Mouse (Mus musculus): ENCODE measurements at regions not wholly inside any gene's neighbourhood (a gene's known extent, or its start where the extent isn't known, plus 50 kb on each side); places are given as distances from the start of the nearest gene placed in this dataset.

DNA sequence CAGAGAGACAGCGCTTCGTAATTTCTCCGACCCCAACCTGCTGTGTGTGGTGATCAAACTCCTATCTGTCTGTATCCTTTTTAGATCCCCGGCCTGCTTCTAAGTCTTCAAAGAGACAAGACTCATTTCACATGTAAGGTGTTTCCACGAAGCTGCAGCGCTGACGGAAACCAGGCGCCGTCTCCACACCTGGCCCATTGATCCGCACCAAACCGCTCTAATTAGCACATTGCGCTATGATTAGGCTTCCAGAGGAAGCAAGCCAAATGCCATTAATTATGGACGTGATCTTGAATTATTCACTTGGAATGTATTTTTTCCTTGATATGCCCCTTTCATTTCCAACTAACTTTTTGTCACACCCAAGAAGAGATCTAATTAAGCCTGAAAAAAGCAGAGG, 215.2 kb upstream of the Mocs1 start:
- DNase-seq (ENCODE audit: low spot score in 2 of 2), result no peak

DNA sequence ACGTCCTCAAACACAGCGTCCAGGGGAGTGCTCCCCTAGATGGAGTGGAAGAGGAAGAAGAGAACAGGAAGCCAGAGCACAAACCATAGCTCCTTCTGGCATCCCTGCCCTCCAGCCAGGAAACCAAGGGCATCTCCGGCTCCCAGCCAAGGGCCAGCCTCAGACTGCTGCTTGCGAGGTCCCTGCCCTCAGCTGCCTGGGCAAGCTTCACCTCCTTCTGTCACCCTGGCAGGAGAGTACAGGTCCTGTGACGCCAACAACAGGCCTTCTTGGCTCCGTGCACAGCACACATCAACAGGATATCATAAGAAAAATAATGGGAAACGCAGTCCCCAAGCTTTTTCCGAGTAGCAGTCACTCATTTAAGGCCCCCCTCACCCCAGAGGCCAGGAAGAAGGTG, 212.9 kb upstream of the Mocs1 start:
- no peak for DNase-seq (ENCODE audit: low spot score in 2 of 2)

DNA sequence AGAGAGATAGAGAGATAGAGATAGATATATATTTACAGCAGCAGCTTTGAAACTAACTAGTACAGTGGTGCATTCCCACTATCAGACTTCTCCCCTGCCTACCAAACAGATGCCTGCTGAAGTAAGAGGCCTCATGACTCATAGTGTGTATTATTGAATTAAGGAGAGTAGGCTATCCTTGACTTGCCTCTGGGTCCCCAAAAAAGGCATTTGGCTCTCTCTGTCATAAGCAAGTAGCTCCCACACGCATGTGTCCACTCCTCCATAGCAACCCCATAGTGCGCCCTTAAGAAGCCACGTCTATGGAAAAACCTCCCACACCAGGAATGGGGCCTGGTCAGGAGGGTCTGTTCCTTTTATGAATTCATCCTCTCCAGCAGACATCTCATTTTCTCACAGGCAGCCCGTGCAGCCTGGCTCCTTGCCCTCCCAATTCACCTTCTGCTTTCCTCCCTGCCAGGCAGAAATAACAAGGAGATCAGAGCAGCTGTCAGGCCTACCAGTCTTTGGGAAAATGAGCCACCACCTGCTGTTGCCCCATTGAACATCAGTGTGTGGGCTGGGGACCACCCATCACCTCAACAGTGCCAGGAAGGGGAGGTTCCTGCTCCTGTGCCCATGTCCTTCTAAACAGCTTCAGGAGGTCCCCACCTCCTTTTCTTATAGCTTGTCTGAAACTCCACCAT, 208.5 kb upstream of the Mocs1 start:
- peak; percentile 64 to 78 for DNase-seq (ENCODE audit: low spot score in 2 of 2)

DNA sequence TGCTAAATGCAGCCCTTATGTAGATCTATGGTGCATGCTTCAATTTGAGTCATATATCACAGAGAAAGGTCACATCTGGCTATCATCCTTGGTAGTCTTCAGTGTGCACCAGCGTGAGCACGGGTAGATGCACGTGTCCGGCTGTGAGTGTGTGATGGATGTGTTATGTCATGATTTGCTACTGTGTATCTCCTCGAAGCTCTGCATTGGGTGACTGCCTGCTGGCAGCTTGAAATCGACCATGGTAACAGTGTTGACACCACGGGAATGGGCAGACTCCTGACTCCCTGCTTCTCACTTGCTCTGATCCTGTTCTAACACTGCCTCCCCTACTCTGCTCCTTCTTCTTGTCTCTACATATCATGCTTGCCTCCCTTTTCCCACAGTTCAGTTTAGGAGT, 204.9 kb upstream of the Mocs1 start:
- DNase-seq (ENCODE audit: low spot score in 2 of 2), result no peak

DNA sequence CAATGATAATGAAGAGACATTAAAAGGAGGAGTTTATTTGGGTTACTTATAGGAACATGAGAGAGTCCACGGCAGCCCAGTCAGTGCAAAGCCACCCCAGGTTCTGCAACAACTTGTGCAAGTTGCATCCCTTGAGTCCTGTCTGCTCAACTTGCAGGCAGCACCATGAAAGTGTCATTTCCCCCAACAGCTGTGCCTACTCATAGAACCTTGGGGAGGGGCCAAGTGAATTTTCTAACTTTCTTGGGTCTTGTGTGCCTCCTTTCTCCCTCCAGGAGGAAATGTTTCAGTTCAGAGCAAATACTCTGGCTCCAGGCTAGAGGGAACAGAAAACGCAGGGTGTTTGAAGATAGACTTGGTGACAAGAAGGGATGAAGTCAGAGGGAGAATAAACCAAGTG, 204.5 kb upstream of the Mocs1 start:
- no peak for DNase-seq (ENCODE audit: low spot score in 2 of 2)

DNA sequence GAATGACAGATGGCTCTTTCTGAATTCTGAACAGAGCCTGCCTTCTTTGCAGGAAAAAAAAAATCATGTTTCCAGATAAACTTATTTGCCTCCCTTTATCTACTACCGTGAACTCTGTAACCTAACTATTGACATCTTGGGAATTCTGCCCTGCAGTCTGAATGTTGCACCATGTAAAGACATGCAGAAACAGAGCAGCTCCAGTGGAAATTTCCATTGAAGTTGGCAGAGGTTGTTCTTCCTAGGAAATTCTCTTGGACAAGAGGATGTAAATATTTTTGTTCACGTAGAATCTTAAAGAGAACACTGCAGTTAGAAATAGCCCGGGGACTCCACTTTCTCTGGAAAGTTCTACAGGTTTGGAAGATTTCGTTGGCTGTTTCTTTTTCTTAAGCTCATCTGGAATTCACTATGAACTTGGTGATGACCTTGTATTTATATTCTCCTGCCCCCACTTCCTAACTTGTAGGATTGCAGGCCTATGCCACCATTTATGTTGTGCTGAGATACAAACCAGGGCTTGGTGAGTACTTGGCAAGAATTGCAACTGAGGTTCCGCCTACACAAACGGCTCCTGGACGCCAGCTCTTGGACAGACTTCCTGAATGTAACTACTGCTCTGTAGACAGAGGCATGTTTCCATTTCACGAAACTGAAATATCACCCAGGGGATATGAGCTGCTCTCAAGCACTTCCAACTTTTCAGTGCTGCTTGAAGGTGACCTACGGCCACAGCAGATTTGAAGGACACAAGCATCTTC, 202.7 kb upstream of the Mocs1 start:
- DNase-seq (ENCODE audit: low spot score in 2 of 2), result no peak

DNA sequence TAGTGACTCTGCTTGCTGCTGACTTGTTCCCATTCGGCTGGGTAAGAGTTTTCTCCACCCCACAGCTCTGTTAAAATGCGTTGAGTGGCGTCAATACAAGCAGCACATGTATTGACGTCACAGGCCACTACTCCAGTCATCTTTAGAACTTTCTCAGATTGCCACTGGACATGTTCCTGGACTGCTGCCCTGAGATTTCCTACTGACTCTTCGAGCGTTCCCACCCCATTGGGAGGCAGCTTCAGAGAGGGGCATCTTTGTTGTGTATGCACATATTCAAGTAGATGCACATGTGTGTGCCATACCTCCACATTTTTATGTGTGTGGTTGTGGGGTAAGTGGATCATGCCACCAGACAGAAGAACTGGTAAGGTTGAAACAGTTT, 202.2 kb upstream of the Mocs1 start:
- no peak for DNase-seq (ENCODE audit: low spot score in 2 of 2)

DNA sequence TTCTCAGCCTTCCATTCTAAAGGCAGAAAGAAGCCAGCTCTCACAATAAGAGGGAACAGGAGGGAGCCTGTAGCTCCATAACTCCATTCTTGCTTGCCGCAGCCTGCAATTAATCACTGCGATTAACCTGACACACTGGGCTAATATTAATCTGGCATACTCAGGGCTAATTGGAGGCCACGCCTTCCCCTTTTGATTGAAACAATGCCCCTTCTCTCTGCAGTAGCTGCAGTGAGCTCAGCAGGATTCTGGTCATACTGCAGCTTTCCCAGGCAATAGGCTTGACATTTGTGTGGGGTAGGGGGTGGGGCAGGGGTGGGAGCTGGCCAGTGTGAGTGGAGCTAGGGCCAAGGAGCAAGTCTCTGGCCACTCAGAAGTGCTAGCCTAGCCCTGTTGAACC, 196.9 kb upstream of the Mocs1 start:
- no peak for DNase-seq (ENCODE audit: low spot score in 2 of 2)

DNA sequence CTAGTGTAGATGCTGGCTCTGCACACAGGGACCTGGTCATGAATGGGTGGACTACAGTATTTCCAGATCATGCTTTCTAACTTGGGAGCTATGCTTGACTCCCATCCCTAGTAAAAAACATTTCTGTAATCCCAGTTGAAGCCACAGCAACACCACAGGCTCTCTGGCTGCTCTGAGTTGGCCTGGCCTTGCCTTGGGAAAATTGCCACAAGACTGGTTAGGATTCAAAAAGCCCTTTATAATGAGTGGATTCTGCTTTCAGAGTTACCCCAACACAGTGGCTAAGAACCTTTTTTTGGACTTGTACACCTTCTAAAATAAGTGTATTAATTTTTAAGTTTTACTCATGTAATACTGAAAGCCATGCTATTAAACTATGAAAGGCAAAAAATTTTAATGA, 188.1 kb upstream of the Mocs1 start:
- peak in 1 of 2 experiments; percentile 38 for DNase-seq (ENCODE audit: low spot score in 2 of 2)

DNA sequence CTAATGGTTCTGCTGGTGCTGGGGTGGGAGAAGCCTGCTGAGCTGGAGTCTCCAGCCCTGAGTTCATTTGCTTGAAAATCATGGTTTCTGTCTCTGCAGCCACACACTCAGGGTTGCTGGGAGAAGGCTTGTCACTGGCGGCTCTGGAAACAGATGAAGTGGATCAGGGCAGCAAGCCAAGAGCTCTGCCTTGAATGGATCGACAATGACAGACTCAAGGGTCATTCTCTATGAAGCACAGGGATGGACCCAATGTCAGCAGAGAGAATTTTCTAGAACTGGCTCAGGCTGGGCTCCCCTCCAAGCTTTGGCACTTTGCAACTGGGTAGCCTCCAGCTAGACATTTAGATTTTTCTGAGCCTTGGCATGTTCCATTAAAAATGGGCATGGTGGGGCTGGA, 184.7 kb upstream of the Mocs1 start:
- peak; percentile 59 to 77 for DNase-seq (ENCODE audit: low spot score in 2 of 2)

DNA sequence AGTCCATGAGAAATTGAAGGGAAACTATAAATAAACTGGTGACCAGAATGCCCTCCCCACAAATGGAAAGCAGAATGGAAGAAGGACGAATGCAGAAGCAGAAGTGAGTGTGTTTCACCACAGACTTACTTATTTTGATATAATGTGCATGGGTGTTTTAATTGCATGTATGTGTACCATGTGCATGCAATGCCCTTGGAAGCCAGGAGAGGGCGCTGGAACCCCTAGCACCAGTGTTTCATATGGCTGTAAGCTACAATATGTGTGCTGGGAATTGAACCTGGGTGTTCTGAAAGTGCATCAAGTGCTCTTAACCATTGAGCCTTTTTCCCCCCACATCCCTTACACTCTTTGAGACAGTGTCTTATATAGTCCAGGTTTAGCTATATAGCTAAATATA, 183.1 kb upstream of the Mocs1 start:
- DNase-seq (ENCODE audit: low spot score in 2 of 2), result no peak

DNA sequence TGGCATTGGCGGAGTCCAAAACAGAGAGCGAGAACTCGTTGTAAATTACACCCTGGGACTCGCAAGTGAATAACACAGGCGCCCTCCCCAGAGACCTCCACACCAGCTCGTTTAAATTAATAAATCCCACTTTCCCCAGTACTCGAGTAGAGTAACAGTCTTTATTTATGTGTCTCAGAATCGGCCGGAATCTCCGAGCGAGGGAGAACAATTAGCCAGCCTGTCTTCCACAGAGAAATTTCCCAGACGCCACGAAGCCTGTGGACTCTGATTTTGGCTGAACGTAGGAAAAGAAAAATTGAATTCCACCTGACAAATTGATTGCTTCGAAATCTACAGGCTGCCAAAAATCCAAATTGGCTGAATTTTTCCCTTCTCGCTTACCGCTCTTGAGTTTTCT, 180.9 kb upstream of the Mocs1 start:
- no peak for DNase-seq (ENCODE audit: low spot score in 2 of 2)

DNA sequence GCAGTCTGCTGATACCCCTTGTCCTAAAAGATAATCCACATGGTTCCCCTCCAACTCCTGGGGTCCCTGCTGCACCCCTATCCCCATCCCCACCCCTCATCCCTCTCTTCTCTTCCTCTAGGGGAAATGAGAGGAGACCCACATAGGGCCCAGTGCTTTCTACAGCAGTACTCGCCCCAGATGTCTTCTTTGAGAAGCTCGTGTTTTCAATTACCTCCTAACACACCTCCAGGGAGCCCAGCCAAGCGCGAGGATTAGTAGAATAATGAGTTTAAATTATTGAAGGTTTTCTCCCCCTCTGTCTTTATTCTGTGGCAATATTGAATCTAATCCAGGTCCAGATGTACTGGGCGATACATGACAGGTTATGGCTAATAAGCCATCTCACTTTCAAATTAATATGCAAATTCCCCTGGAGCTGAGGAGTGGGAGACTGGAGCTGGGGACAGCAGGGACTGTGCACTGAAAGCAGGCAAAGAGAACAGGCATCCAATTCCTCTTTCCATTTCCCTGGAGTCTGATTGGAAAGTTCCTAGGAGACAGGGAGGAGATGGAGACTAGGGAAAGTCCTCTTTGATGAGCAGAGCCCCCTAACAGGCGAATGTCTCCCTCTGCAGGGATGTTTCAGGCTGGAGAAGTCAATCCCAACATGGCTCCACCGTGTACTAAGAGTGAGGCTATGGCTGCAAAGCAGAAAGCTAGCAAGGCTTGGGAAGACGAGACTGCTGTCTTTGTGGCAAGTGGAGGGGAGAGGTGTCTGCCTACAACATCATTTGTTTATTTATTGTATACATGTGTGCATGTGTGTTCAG, 177.2 kb upstream of the Mocs1 start:
- peak in 1 of 2 experiments; percentile 24 for DNase-seq (ENCODE audit: low spot score in 2 of 2)

DNA sequence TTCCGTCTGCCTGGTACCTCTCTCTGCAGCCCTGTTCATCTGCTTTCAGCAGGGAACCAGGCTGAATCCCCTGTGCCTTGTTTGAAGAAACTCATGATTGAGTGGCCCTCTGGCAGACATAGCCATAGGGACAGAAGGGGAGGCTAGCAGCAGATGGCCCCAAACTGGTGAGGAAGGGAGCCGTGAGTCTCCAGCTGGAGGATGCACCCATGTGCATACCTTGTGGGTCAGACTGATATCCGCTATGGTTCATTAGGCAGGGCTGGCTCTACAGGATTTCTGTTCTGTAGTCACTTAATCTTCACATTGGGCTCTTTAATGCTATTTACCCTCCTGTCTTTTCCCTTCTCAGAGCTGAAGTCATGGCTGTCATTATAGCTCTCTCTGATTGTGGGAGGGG, 175.9 kb upstream of the Mocs1 start:
- DNase-seq (ENCODE audit: low spot score in 2 of 2), result no peak

DNA sequence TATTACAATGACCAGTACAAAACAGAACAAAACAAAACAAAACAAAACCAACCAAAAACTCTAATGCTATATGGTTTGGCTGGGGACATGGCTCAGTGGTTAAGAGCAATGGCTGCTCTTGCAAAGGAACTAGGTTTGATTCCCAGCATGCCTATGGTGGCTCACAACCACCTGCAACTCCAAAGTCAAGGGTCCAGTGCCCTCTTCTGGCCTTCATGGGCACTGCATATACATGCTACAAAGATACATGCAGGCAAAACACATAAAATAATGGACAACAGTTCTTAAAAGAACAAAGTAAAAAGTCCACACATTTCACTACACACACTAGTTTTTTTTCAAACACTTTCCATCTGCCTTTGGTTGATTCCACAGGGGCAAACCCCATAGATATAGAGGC, 169.7 kb upstream of the Mocs1 start:
- no peak for DNase-seq (ENCODE audit: low spot score in 2 of 2)

DNA sequence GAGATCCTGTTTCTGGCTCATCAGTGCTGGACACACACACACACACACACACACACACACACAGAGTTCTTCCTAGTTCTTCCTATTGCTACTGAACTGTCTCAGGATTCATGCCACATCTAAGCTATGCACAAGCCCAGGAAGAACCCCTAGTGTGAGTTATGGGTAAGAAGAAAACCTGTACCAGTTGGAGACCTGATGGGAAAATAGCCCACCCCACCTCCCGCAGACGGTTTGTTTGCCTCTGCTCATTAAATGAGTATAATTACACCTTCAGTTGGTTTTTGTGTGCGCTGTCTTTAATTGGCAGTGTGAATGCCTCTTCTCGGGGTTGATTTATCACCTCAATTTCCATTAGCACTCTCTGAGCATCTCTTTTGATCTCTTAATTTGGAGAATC, 165.8 kb upstream of the Mocs1 start:
- DNase-seq (ENCODE audit: low spot score in 2 of 2), result no peak

DNA sequence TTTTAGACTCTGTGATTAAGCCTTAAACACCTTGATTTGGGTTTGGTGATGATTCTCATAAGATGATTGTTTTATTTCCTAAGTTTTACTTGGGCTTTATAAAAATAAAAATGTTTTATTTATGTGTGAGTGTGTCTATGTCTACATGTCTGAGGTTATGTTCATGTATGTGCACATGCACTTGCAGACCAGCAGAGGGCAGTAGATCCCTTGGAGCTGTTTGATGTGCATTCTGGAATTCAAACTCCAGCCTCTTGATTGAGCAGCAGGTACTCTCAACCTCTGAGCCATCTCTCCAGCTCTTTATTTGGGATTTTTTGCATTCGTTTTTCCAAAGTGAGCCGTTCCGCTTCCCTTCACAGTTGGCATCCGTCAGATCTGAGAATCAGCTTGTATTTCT, 161.8 kb upstream of the Mocs1 start:
- no peak for DNase-seq (ENCODE audit: low spot score in 2 of 2)

DNA sequence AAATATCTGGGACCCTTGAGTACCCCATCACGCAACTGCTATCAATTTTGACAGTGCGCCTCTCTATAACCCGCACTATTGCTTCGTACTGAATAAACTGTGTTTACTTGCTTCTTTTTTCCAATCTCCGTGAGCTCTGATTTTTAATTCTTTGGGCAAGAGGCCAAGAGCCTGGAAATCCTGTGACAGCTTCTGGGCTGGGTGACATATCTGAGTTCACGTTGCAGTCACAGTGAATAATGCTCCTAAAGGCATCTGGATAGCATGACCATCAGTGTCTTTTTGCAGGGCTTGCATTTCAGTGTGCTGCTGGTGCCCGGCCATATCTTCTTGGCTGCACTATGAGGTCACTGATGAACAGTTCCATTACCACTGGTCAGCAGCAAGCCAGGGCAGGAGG, 158.2 kb upstream of the Mocs1 start:
- DNase-seq (ENCODE audit: low spot score in 2 of 2), result no peak

DNA sequence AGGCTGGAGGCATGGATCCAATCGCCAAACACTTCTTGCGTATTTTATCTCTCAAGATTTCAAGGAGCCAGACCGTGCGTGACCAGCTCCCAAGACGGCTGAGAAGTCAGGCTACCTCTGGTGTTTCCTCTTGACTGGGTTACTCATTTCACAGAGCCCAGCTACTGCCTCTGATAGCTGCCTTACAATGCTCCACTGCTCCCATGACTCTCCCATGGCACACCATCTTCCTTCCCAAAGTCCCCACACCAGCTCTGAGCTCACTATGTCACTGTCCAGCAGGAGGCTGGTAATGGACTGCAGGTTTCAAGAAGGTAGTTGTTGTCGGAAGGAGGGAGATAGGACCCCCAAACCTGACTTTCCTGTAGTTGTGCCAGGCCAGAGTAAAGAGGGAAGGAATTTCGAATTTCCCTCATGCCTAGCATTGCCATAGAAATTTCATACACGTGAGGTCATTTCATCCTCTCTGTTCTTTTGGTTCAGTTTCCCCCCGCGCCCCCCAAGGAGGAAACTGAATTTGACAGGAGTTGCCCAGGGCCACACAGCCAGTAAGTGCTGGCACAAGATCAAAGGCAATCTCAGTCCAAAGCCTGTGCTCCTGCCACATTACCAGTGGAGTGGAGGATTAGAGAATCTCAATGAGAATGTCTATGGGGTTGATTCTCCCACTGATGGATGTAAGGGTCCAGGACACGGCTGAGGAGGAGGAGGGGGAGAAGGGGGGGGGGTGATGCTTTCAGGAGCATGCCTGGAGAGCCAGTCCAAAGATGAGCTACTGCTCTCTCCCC, 155.3 kb upstream of the Mocs1 start:
- DNase-seq (ENCODE audit: low spot score in 2 of 2), result no peak

DNA sequence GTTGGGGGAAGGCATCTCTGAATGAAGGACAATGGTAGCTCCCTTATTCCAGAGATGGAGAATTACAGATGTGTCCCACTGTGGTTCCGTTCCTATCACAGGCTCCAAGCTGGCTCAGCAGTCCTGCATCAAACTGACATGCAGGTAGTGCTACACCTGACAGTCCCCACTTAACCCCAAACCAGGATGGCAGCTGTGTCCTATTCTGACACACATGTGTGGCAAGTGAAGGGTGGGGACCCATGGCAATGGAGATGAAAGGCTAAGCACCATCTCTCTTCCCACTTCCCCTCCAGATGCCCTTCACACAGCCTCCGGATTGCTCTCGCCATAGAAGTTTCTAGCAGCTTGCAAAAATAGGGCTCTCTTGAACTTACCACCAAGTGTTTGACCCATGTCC, 153.2 kb upstream of the Mocs1 start:
- DNase-seq (ENCODE audit: low spot score in 2 of 2), result no peak

DNA sequence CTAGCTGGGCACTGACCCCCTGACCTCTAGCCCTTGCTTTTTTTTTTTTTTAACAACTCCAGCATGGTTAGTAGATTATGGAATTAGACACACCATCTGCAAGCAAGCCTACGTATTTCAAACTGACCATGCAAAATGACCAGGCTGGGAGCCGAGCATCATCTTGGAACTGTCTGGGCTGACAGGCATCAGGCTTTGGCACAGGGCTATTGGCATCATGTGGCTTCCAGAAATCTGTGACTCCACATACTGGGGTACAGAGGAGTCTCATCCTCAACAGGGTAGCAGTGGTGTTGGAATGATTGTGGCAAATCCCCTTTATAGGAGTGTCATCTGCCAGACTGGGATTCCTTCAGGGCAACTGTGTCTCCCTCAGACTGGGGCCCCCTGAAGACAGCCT, 152.7 kb upstream of the Mocs1 start:
- DNase-seq (ENCODE audit: low spot score in 2 of 2), result no peak

DNA sequence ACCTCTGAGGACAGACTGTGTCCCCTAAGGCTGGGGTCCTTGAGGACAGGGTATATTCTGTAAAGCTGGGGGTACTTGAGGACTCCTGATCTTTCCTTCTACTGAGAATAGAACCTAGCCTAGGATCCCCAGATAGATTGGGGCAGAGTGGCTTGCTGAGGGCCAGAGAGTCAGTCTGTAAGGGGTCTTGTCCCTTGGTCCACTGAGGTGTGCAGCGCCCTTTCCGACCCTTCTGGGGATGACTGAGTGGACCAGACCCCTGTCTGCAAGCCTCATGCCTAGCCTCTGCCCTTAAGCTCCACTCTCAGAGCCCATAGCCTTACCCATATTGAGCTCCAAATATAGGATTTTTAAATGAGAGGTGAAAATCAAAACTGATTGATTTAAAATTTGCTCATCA, 152.2 kb upstream of the Mocs1 start:
- DNase-seq (ENCODE audit: low spot score in 2 of 2), result no peak
